Mouse (Mus musculus): Measurements from ENCODE around the gene Foxn3.

DNA sequence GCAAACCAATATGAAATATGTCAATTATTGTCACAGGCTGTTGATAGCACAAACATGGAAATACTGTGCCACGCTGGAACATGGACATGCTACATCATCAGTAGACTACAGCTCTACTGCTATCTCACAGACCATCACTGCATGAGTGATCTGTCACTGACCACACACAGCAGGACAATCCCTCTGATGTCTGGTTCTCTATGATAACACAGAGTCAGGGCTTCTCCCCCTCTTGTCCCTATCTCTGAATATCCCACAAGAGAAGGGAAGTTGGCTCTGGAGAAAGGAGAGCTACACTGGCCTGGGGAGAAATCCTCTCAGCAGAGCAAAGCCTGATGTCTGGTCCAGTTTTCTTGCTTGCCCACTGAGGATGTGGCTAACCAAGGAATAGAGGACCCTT is 288.8 kb downstream of the Foxn3 start:
- TF ChIP-seq EP300 (IDR thresholded peaks at IDR 0.05; ENCODE audit: low read length) = no peak
- no peak for TF ChIP-seq CTCF (conservative IDR thresholded peaks at IDR 0.05 in 1 of 2, IDR thresholded peaks at IDR 0.05 in 1 of 2; ENCODE audit: low read depth in 2 of 2, low read length in 2 of 2)

All from CH12.LX (cell line).